In genomic region chr11:5899286-5899685, GRCm38 (mm10) we compare ENCODE assay signal across 28 mouse cellular contexts. TPM values are rescaled to one million over a fixed set of nuclear protein-coding genes. Genes with fewer than 3 reads are reported as not detected.
DNase-seq lines count a peak whose midpoint lies in the region; ATAC-seq and TF ChIP-seq lines count a peak whose summit lies in the region.
"Had no signal": no experiment of that assay in that cellular context is flagged by ENCODE, and none has a peak within 500 bp of the region (broad histone marks: within the 10 kb centered on the region; RNA-seq: fewer than 3 reads in every experiment).

No protein-coding gene starts in this region.

- TF ChIP-seq POLR2A in liver, adult 2 months (IDR thresholded peaks at IDR 0.05; ENCODE audit: extremely low read depth, insufficient read depth, low read length): no peak

- peak overlapping the region; percentile 95 for H3K27ac ChIP-seq in heart, embryonic 10.5 days
- peak overlapping the region; percentile 97 for H3K27ac ChIP-seq in heart, embryonic 13.5 days (replicated peaks)
- H3K27ac ChIP-seq in liver, adult 2 months (replicated peaks; ENCODE audit: insufficient read depth, low read depth, low read length): no peak overlapping the region
- H3K27ac ChIP-seq in liver, postnatal 0 days (ENCODE audit: low read depth): no peak overlapping the region
- H3K27ac ChIP-seq in heart, embryonic 16.5 days (ENCODE audit: low read length): peak overlapping the region; percentile 80
- H3K27ac ChIP-seq: forebrain, embryonic 10.5 days; forebrain, embryonic 13.5 days; hindbrain, embryonic 14.5 days; hindbrain, postnatal 0 days had no signal

- TF ChIP-seq EP300 in liver, postnatal 0 days (IDR thresholded peaks at IDR 0.05; ENCODE audit: low read depth): no peak

- peaks cover 11% of the 10 kb centered on the region; the same call in 1 of the 2 replicates for H3K36me3 ChIP-seq in heart, embryonic 10.5 days
- peaks cover 6% of the 10 kb centered on the region; the same call in 1 of the 2 replicates for H3K36me3 ChIP-seq in heart, embryonic 13.5 days
- peaks cover 9% of the 10 kb centered on the region for H3K36me3 ChIP-seq in liver, adult 2 months (ENCODE audit: control insufficient read depth, insufficient read depth, low read length)
- H3K36me3 ChIP-seq in liver, postnatal 0 days (replicated peaks; ENCODE audit: insufficient read depth, low read length): no peaks in the 10 kb centered on the region
- no peaks in the 10 kb centered on the region for H3K36me3 ChIP-seq in heart, embryonic 16.5 days (ENCODE audit: control insufficient read depth, insufficient read depth)
- H3K36me3 ChIP-seq: forebrain, embryonic 10.5 days; G1E had no signal

- peak overlapping the region; percentile 70; the same call in 1 of the 2 replicates for H3K4me3 ChIP-seq in heart, embryonic 10.5 days
- H3K4me3 ChIP-seq in heart, embryonic 13.5 days: no peak overlapping the region
- no peak overlapping the region for H3K4me3 ChIP-seq in liver, adult 2 months (ENCODE audit: insufficient read depth, low read depth, low read length)
- no peak overlapping the region for H3K4me3 ChIP-seq in liver, postnatal 0 days (ENCODE audit: low read depth, low read length)
- no peak overlapping the region for H3K4me3 ChIP-seq in heart, embryonic 16.5 days (ENCODE audit: low read length)
- H3K4me3 ChIP-seq: forebrain, embryonic 10.5 days; forebrain, embryonic 13.5 days had no signal

- H3K9me3 ChIP-seq in heart, embryonic 10.5 days: no peaks in the 10 kb centered on the region
- no peaks in the 10 kb centered on the region for H3K9me3 ChIP-seq in heart, embryonic 13.5 days
- no peaks in the 10 kb centered on the region for H3K9me3 ChIP-seq in liver, postnatal 0 days (ENCODE audit: low read length)
- no peaks in the 10 kb centered on the region for H3K9me3 ChIP-seq in heart, embryonic 16.5 days (replicated peaks; ENCODE audit: control insufficient read depth, low read length)
- H3K9me3 ChIP-seq: forebrain, embryonic 10.5 days; forebrain, embryonic 13.5 days; G1E had no signal

- H3K4me1 ChIP-seq in heart, embryonic 10.5 days: peaks cover 74% of the 10 kb centered on the region
- H3K4me1 ChIP-seq in heart, embryonic 13.5 days: peaks cover 76% of the 10 kb centered on the region
- H3K4me1 ChIP-seq in liver, adult 2 months (ENCODE audit: control insufficient read depth, insufficient read depth, low read length): no peaks in the 10 kb centered on the region
- peaks cover 4% of the 10 kb centered on the region; the same call in 1 of the 2 replicates for H3K4me1 ChIP-seq in liver, postnatal 0 days (ENCODE audit: insufficient read depth)
- peaks cover 27% of the 10 kb centered on the region for H3K4me1 ChIP-seq in heart, embryonic 16.5 days (ENCODE audit: control insufficient read depth, insufficient read depth, low read length)

- H3K9ac ChIP-seq in heart, embryonic 13.5 days: 0 out of 2 replicates have a peak overlapping the region, but pooled peaks have one; percentile 90
- no peak overlapping the region for H3K9ac ChIP-seq in liver, adult 2 months (ENCODE audit: low read depth, low read length)
- H3K9ac ChIP-seq in liver, postnatal 0 days (replicated peaks): no peak overlapping the region
- no peak overlapping the region for H3K9ac ChIP-seq in heart, embryonic 16.5 days (ENCODE audit: low read length)
- H3K9ac ChIP-seq: forebrain, embryonic 13.5 days; hindbrain, embryonic 14.5 days had no signal

- H3K27me3 ChIP-seq in heart, embryonic 10.5 days (ENCODE audit: insufficient read depth, poor library complexity, severe bottlenecking): peaks cover 50% of the 10 kb centered on the region
- peaks cover 27% of the 10 kb centered on the region for H3K27me3 ChIP-seq in heart, embryonic 13.5 days (replicated peaks)
- no peaks in the 10 kb centered on the region for H3K27me3 ChIP-seq in liver, adult 2 months (ENCODE audit: control insufficient read depth, insufficient read depth, low read length)
- H3K27me3 ChIP-seq in liver, postnatal 0 days (ENCODE audit: insufficient read depth, low read length): peaks cover 46% of the 10 kb centered on the region
- 0 out of 2 replicates have a peak, but pooled peaks cover 2% of the 10 kb centered on the region for H3K27me3 ChIP-seq in heart, embryonic 16.5 days (ENCODE audit: control insufficient read depth, insufficient read depth, low read length)
- H3K27me3 ChIP-seq: Patski had no signal

- TF ChIP-seq CTCF in liver, adult 2 months (IDR thresholded peaks at IDR 0.05; ENCODE audit: low read depth, low read length): no peak
- no peak for TF ChIP-seq CTCF in liver, postnatal 0 days (IDR thresholded peaks at IDR 0.05; ENCODE audit: low read depth)

- no peaks in the 10 kb centered on the region for H3K79me2 ChIP-seq in liver, adult 2 months (ENCODE audit: control insufficient read depth, insufficient read depth, low read length)

- 85% methylated on average over 10 of the region's 10 CpGs for WGBS in heart, embryonic 10.5 days
- 90% methylated on average over 10 of the region's 10 CpGs for WGBS in heart, embryonic 13.5 days
- WGBS in liver, adult 2 months: 83% methylated on average over 10 of the region's 10 CpGs
- 84% methylated on average over 10 of the region's 10 CpGs for WGBS in liver, postnatal 0 days (ENCODE audit: insufficient replicate concordance)
- WGBS in heart, embryonic 16.5 days: 91% methylated on average over 10 of the region's 10 CpGs

- no peak overlapping the region for H3K4me2 ChIP-seq in heart, embryonic 13.5 days
- no peak overlapping the region for H3K4me2 ChIP-seq in liver, postnatal 0 days (ENCODE audit: low read depth, low read length)
- H3K4me2 ChIP-seq in heart, embryonic 16.5 days (ENCODE audit: low read depth, low read length): no peak overlapping the region
- H3K4me2 ChIP-seq: forebrain, embryonic 13.5 days; hindbrain, embryonic 14.5 days had no signal

- DNase-seq in heart, embryonic 10.5 days (ENCODE audit: low spot score): no peak
- no peak for DNase-seq in heart, adult 18-20 months
- DNase-seq in heart, postnatal 25 days (ENCODE audit: low spot score): no peak
- DNase-seq in liver, adult 2 months (ENCODE audit: extremely low read depth, low read depth, low spot score): peak; percentile 38
- no peak for DNase-seq in liver, postnatal 0 days
- DNase-seq: adrenal gland, postnatal 10 days; adrenal gland, postnatal 36 days; B cell, adult 2 months; cerebellum, adult 18-20 months; cerebellum, adult 9-10 months; cerebellum, postnatal 14 days; gastrocnemius, postnatal 10 days; gastrocnemius, postnatal 36 days; kidney, adult 18-20 months had no signal

- intact Hi-C loops in heart, postnatal 25 days (cut with DNase I): no loop called here

- ATAC-seq in heart, embryonic 13.5 days (ENCODE audit: extremely low read depth, insufficient number of reproducible peaks, low FRiP score, low TSS enrichment): no peak
- no peak for ATAC-seq in liver, postnatal 0 days
- ATAC-seq in heart, embryonic 16.5 days (replicated peaks; ENCODE audit: extremely low read depth, insufficient read depth, low FRiP score): no peak
- ATAC-seq: forebrain, embryonic 13.5 days; forebrain, embryonic 16.5 days; hindbrain, postnatal 0 days; inflammation-experienced regulatory T-cells, adult 6 months; intestine, embryonic 16.5 days; Patski had no signal

RNA-seq across cellular contexts. Expression of gene Myl7, which starts 0.7 kb away (rescaled TPM):
- 6,952 and 8,117 TPM in 2 replicates for polyA plus RNA-seq in heart, embryonic 10.5 days (2016; fragmentation: Nextera tagmentation; extraction: Ambion mirVana)
- 100 to 1,000 TPM; 602 to 633 TPM for total RNA-seq in heart, adult 18-20 months (2021)
- polyA plus RNA-seq in heart, embryonic 13.5 days (2015; fragmentation: Nextera tagmentation; extraction: Ambion mirVana): 4,508 and 5,229 TPM in 2 replicates
- 100 to 1,000 TPM; 742 to 813 TPM for total RNA-seq in heart, postnatal 25 days (2021)
- total RNA-seq in liver, adult 2 months (2014; rRNA removed): 0.65 and 0.67 TPM in 2 replicates
- polyA plus RNA-seq in liver, adult 2 months (2012; rRNA removed): 0.55 and 0.64 TPM in 2 replicates
- polyA plus RNA-seq in liver, postnatal 0 days (2015; fragmentation: Nextera tagmentation; extraction: Ambion mirVana): 2.4 and 2.6 TPM in 2 replicates
- 3,470 and 5,161 TPM in 2 replicates for polyA plus RNA-seq in heart, embryonic 16.5 days (2015; fragmentation: Nextera tagmentation; extraction: Ambion mirVana)
- total RNA-seq: adrenal gland, adult 18-20 months; adrenal gland, postnatal 36 days; G1E; gastrocnemius, adult 18-20 months; gastrocnemius, postnatal 10 days; gastrocnemius, postnatal 36 days; granulocyte monocyte progenitor cell, adult 5-6 weeks; hindbrain, postnatal 0 days had no signal
- polyA plus RNA-seq: forebrain, embryonic 13.5 days; forebrain, embryonic 16.5 days; G1E; hindbrain, embryonic 14.5 days; hindbrain, postnatal 0 days; inflammation-experienced regulatory T-cells, adult 6 months; Patski had no signal

RNA-seq across cellular contexts. Expression of gene Pold2, which starts 21.2 kb away (rescaled TPM):
- 140 and 162 TPM in 2 replicates for polyA plus RNA-seq in heart, embryonic 10.5 days (2016; fragmentation: Nextera tagmentation; extraction: Ambion mirVana)
- 10 to 100 TPM; 35.4 to 40.6 TPM for total RNA-seq in heart, adult 18-20 months (2021)
- polyA plus RNA-seq in heart, embryonic 13.5 days (2015; fragmentation: Nextera tagmentation; extraction: Ambion mirVana): 109 and 127 TPM in 2 replicates
- 10 to 100 TPM; 29.2 to 33.2 TPM for total RNA-seq in heart, postnatal 25 days (2021)
- total RNA-seq in liver, adult 2 months (2014; rRNA removed): 10.7 and 22.1 TPM in 2 replicates
- 59.5 and 81.1 TPM in 2 replicates for polyA plus RNA-seq in liver, adult 2 months (2012; rRNA removed)
- polyA plus RNA-seq in liver, postnatal 0 days (2015; fragmentation: Nextera tagmentation; extraction: Ambion mirVana): 24.0 and 27.0 TPM in 2 replicates
- 113 and 115 TPM in 2 replicates for polyA plus RNA-seq in heart, embryonic 16.5 days (2015; fragmentation: Nextera tagmentation; extraction: Ambion mirVana)

RNA-seq across cellular contexts. Expression of gene Aebp1, which starts 37.5 kb away (rescaled TPM):
- 22.4 and 25.7 TPM in 2 replicates for polyA plus RNA-seq in heart, embryonic 10.5 days (2016; fragmentation: Nextera tagmentation; extraction: Ambion mirVana)
- total RNA-seq in heart, adult 18-20 months (2021): 10 to 100 TPM; 16.4 to 26.9 TPM
- 32.3 and 36.1 TPM in 2 replicates for polyA plus RNA-seq in heart, embryonic 13.5 days (2015; fragmentation: Nextera tagmentation; extraction: Ambion mirVana)
- total RNA-seq in heart, postnatal 25 days (2021): 10 to 100 TPM; 18.5 to 23.3 TPM
- 0.83 and 1.7 TPM in 2 replicates for total RNA-seq in liver, adult 2 months (2014; rRNA removed)
- polyA plus RNA-seq in liver, adult 2 months (2012; rRNA removed): 1.4 and 1.6 TPM in 2 replicates
- polyA plus RNA-seq in liver, postnatal 0 days (2015; fragmentation: Nextera tagmentation; extraction: Ambion mirVana): 2.9 and 3.1 TPM in 2 replicates
- polyA plus RNA-seq in heart, embryonic 16.5 days (2015; fragmentation: Nextera tagmentation; extraction: Ambion mirVana): 35.7 and 36.5 TPM in 2 replicates
- total RNA-seq: G1E; granulocyte monocyte progenitor cell, adult 5-6 weeks had no signal
- polyA plus RNA-seq: G1E had no signal

RNA-seq across cellular contexts. Expression of gene Gck, which starts 50.6 kb away (rescaled TPM):
- 2.1 and 2.6 TPM in 2 replicates for polyA plus RNA-seq in heart, embryonic 10.5 days (2016; fragmentation: Nextera tagmentation; extraction: Ambion mirVana)
- 10 to 100 TPM; 15.4 to 18.5 TPM for total RNA-seq in heart, adult 18-20 months (2021)
- 1.2 and 1.5 TPM in 2 replicates for polyA plus RNA-seq in heart, embryonic 13.5 days (2015; fragmentation: Nextera tagmentation; extraction: Ambion mirVana)
- total RNA-seq in heart, postnatal 25 days (2021): 1 to 10 TPM; 7.4 to 9.4 TPM
- total RNA-seq in liver, adult 2 months (2014; rRNA removed): 69.5 and 94.4 TPM in 2 replicates
- polyA plus RNA-seq in liver, adult 2 months (2012; rRNA removed): 112 and 155 TPM in 2 replicates
- polyA plus RNA-seq in liver, postnatal 0 days (2015; fragmentation: Nextera tagmentation; extraction: Ambion mirVana): 0.66 and 1.3 TPM in 2 replicates
- polyA plus RNA-seq in heart, embryonic 16.5 days (2015; fragmentation: Nextera tagmentation; extraction: Ambion mirVana): 0.75 and 1.2 TPM in 2 replicates
- total RNA-seq: gastrocnemius, postnatal 10 days; granulocyte monocyte progenitor cell, adult 5-6 weeks had no signal
- polyA plus RNA-seq: G1E; inflammation-experienced regulatory T-cells, adult 6 months had no signal

RNA-seq across cellular contexts. Expression of gene Ykt6, which starts 56.2 kb away (rescaled TPM):
- polyA plus RNA-seq in heart, embryonic 10.5 days (2016; fragmentation: Nextera tagmentation; extraction: Ambion mirVana): 48.1 and 56.7 TPM in 2 replicates
- 10 to 100 TPM; 59.5 to 71.5 TPM for total RNA-seq in heart, adult 18-20 months (2021)
- 39.1 and 41.1 TPM in 2 replicates for polyA plus RNA-seq in heart, embryonic 13.5 days (2015; fragmentation: Nextera tagmentation; extraction: Ambion mirVana)
- 10 to 100 TPM; 60.9 to 64.9 TPM for total RNA-seq in heart, postnatal 25 days (2021)
- 41.6 and 41.8 TPM in 2 replicates for total RNA-seq in liver, adult 2 months (2014; rRNA removed)
- polyA plus RNA-seq in liver, adult 2 months (2012; rRNA removed): 37.4 and 39.9 TPM in 2 replicates
- polyA plus RNA-seq in liver, postnatal 0 days (2015; fragmentation: Nextera tagmentation; extraction: Ambion mirVana): 15.1 and 16.6 TPM in 2 replicates
- polyA plus RNA-seq in heart, embryonic 16.5 days (2015; fragmentation: Nextera tagmentation; extraction: Ambion mirVana): 38.3 and 40.5 TPM in 2 replicates

Comparison
In these comparisons a context has a peak if more than half of its experiments do, and no peak if none do; other contexts are left out.
1. H3K27ac ChIP-seq: peak in heart, embryonic 10.5 days (single experiment), heart, embryonic 13.5 days (single experiment) and heart, embryonic 16.5 days (single experiment); none in liver, adult 2 months (single experiment) and liver, postnatal 0 days (single experiment).
2. RNA of gene Myl7, which starts 0.7 kb away (polyA plus RNA-seq): 6,952 to 8,117 TPM in heart, embryonic 10.5 days, 3,470 to 5,161 TPM in heart, embryonic 16.5 days and 4,508 to 5,229 TPM in heart, embryonic 13.5 days; 2.4 to 2.6 TPM in liver, postnatal 0 days and 0.55 to 0.64 TPM in liver, adult 2 months; every median in the first group is over 100 times any median in the second.